Mouse (Mus musculus) embryonic fibroblast, embryonic 13.5 days (primary cell): ENCODE results near the gene Tspan4. TPM values are rescaled to one million over a fixed set of nuclear protein-coding genes. Genes with fewer than 3 reads are reported as not detected.

Experiments
- H3K27ac ChIP-seq: 2 replicates; pipeline ENCODE4 v1.5.1; 2012; ENCODE audit warnings: low read length, control low read depth, inconsistent platforms; ENCODE audit not compliant: insufficient read depth
- H3K4me1 ChIP-seq: 2 replicates; pipeline ENCODE4 v1.6.1; 2011; ENCODE audit warnings: low read length; ENCODE audit not compliant: control insufficient read depth, insufficient read depth
- H3K4me3 ChIP-seq: 2 replicates; pipeline ENCODE4 v1.5.1; 2011; ENCODE audit warnings: mild to moderate bottlenecking, control low read depth, low read length; ENCODE audit not compliant: insufficient read depth
- CTCF ChIP-seq: IDR thresholded peaks from 2 replicates; pipeline ENCODE4 v1.5.1; 2011; ENCODE audit warnings: mild to moderate bottlenecking, control low read depth, low read length, moderate library complexity, borderline replicate concordance; ENCODE audit not compliant: insufficient read depth
- POLR2A ChIP-seq: IDR thresholded peaks from 2 replicates; pipeline ENCODE4 v1.6.1; 2011; ENCODE audit warnings: low read depth, mild to moderate bottlenecking, control low read depth, low read length, moderate library complexity
- polyA plus RNA-seq: library from polyadenylated mRNA; stranded (reverse); fragments of >200 nt; gene quantifications from 2 replicates; pipeline ENCODE4 v1.2.4, GENCODE M21; 2011; ENCODE audit warnings: low read depth; ENCODE audit not compliant: missing spikeins, insufficient read length

Gene Tspan4
- polyA plus RNA-seq, 1 experiment, result 184 TPM

DNA sequence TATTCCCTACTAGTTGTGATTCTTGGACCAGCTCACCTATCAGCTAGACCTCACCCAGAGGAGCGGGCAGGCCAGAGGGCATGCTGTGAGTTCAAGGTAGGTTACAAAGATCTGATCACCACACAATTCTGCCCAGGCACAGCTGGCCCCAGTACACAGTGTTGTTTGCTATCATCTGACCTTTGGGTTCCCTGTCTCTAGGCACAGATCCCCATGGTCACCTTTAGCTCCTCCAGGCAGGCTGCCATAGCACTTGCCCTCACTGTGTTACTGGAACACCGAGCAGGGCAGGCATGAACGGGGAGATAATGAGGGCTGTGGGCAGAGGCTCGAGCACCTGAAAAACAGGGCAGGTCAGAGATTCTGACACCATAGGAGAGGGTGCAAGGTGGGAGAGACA is 42.6 kb downstream of the Tspan4 start:
- Histone ChIP-seq H3K27ac (no peak overlapping the region), H3K4me3 (no peak overlapping the region)

DNA sequence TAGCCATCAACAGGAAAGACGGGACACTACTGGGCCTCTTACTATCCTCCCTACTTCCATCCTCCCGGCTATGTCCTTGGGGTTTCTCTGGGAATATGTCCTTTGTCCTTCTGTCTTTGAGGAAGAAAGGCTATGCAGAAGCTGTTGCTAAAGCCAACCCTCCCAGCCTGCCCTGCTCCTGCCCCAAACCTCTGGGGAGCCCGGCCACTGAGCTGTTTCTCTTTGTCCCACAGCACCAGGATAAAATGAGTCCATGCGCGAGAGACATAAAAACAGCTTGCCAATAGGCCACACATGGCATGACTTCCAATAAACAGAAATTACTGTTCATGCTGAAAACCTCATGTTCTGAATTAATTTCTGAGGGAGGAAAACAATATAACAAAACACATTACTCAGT is 43.3 kb downstream of the Tspan4 start:
- TF ChIP-seq CTCF (no peak), POLR2A (no peak)
- no peaks in the 10 kb centered on the region for H3K4me1 ChIP-seq
- H3K27ac ChIP-seq, result no peak overlapping the region
- H3K4me3 ChIP-seq, result no peak overlapping the region

More for the DNA sequence above, 42.6 kb downstream of the Tspan4 start:
- no peaks in the 10 kb centered on the region for H3K4me1 ChIP-seq
- TF ChIP-seq POLR2A (no peak), CTCF (no peak)

DNA sequence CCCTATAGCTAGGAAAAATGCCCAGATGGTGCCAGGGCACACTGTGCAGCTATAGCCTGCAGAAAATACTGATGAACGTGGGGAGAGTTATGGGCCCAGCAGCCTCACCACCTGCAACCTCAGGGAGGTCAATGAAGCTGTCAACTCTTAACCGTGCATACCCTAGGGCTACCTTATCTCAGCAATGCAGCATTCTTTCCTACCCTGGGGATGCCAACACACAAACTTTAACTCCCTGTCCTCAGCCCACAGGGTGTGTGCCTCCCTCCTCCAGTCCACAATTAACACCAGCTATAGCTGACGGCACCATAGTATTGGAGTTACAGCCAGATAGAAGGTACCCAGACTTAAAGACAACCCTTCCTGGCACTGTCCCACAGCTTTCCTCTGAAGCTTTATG is 43.9 kb downstream of the Tspan4 start:
- Histone ChIP-seq H3K4me1 (peaks cover 2% of the 10 kb centered on the region; the same call in 1 of the 2 replicates), H3K4me3 (no peak overlapping the region), H3K27ac (no peak overlapping the region)
- no peak for TF ChIP-seq CTCF
- no peak for TF ChIP-seq POLR2A

DNA sequence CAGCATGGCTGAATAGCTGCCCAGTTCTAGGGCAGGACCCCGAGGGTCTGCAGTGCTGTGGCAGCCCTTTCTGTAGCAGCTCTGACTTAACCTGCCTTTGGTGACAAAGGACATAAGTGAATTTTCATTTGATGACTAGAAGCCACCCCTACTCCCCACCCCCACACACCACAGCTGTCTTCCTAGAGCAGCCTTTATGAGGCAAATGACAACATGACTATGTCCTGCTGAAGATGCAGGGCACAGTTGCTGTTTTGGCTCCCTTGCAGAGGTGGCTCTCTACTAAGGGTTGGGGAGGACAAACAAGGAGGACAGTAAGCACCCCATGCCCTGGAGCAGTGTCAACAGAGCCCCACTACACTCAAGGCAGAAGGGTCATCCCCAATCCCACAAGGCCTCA is 44.8 kb downstream of the Tspan4 start:
- H3K27ac ChIP-seq, result no peak overlapping the region
- no peak overlapping the region for H3K4me3 ChIP-seq
- no peak for TF ChIP-seq POLR2A
- TF ChIP-seq CTCF, result no peak
- peaks cover 9% of the 10 kb centered on the region; the same call in 1 of the 2 replicates for H3K4me1 ChIP-seq

DNA sequence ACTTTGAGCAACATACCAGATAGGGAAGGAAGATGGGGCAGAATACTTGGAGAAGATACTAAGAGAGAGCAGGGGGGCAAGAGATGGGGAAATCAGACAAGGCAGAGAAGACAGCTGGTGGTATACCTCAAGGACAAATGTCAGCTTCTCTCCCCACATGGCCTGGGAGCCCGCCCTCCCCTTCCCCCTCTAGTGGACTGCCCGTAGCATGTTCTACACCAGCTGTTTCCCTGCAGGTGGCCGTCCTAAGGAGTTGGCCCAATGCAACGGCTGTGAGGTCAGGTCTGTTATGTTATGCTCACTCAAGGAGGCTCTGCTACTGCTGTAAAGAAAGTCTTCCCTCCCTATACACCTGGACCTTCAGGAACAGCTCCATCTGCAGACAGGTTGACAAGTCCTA is 48.0 kb downstream of the Tspan4 start:
- no peak overlapping the region for H3K4me3 ChIP-seq
- no peak overlapping the region for H3K27ac ChIP-seq
- peaks cover 9% of the 10 kb centered on the region; the same call in 1 of the 2 replicates for H3K4me1 ChIP-seq

DNA sequence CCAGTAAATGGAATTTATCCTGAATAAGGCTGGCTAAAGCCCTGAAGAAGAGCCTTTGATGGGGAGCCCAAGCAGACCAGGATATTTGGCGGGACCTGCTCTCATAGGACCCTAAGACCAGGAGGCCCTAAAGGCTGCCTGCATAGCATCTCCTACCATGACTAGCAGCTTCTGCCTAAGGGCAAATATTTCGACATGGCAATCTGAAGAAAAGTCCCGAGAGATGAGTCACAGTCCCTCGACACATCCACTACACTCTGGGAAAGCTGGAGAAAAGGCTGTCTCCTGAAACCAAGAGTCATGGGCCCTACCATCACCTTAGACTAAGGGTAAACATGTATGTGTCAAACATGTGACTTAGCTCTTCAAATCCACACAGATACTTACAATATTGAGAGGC is 49.2 kb downstream of the Tspan4 start:
- H3K4me1 ChIP-seq, result peaks cover 9% of the 10 kb centered on the region; the same call in 1 of the 2 replicates

More for the DNA sequence above, 48.0 kb downstream of the Tspan4 start:
- TF ChIP-seq CTCF (no peak), POLR2A (no peak)

DNA sequence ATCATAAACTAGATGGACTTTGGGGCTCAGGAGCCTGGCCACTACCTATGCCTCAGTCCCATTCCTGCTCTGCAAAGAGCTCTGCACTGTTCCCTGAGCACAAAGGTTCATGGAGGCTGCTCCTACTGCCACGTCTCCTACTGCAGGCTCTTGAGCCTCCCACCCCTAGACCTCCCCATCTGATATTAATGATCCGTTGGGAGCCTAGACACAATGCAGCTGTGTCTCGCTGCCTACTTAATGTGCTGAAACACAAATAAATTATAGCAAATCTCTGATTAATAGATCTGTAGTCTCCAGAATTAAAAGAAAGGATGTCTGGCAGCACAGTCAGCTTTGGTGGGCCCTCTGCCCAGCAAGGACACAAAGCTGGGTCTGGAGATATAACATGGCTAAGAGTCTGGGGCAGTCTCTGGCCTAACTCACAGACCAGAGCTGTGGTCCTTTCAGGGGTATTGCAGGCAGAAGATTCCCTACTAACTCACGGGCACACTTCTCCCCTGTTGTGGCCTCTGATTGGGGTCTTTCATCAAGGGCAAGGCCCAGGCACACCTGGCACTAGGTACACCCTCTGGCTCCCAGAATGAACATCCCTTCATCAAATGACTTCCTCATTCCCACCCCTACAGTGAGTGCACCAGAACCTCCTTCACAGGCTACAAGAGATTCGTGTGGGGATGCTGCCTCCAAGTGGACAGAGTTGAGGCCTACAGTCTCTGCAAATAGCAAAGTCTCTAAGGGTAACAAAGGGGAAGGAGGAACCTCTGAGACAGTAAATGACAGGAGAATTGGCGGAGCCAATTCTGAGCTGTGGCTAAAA is 49.9 kb downstream of the Tspan4 start:
- no peak overlapping the region for H3K4me3 ChIP-seq
- H3K27ac ChIP-seq, result peak overlapping the region; percentile 39; the same call in 1 of the 2 replicates
- TF ChIP-seq CTCF (peak; percentile 71; the same call in 1 of the 2 replicates), POLR2A (no peak)
- peaks cover 9% of the 10 kb centered on the region; the same call in 1 of the 2 replicates for H3K4me1 ChIP-seq

More for the DNA sequence above, 49.2 kb downstream of the Tspan4 start:
- Histone ChIP-seq H3K4me3 (no peak overlapping the region), H3K27ac (peak overlapping the region; percentile 39; the same call in 1 of the 2 replicates)
- no peak for TF ChIP-seq POLR2A
- no peak for TF ChIP-seq CTCF

DNA sequence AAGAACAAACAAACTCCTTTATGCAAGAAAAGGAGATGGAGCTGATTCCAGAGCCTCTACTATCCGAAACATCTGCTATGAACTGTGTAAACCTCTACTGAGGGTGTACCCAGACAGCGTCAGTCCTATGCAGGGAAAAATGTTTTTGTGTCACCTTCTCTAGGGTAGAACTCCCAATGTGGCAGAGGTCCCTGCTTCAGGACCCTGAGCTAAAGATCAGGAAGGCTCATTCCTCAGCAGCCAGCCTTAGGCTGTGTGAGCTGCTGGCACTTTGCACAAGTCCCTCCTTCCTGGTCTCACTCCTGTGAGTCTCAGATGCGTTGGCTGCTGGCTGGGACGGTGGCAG is 50.5 kb downstream of the Tspan4 start:
- Histone ChIP-seq H3K4me1 (peaks cover 9% of the 10 kb centered on the region; the same call in 1 of the 2 replicates), H3K27ac (no peak overlapping the region), H3K4me3 (no peak overlapping the region)

DNA sequence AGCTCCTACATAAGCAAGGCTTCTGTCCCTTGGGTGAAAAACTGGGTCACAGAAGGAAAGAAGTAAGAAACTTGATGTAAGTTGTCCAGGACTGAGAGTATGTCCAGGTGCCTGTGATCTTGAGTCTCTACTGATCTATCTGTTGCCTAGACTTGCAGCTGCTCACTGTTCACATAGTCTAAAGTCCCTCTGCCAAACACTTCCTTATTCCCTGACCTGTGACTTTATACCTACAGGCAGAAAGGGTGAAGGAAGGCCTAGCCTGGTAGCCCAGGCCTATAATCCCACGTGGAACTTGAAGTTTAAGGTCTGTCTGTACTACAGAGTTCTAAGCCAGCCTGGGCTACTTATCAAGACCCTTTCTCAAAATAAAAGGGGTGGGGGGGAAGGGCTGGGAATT is 60.5 kb downstream of the Tspan4 start:
- TF ChIP-seq POLR2A (no peak), CTCF (no peak)
- Histone ChIP-seq H3K4me1 (peaks cover 5% of the 10 kb centered on the region; the same call in 1 of the 2 replicates), H3K27ac (no peak overlapping the region), H3K4me3 (no peak overlapping the region)

More for the DNA sequence above, 50.5 kb downstream of the Tspan4 start:
- TF ChIP-seq CTCF (no peak), POLR2A (no peak)
